Mouse (Mus musculus): ENCODE results near the gene Stx4a. TPM values are rescaled to one million over a fixed set of nuclear protein-coding genes. Genes with fewer than 3 reads are reported as not detected.

Gene Stx4a
- polyA plus RNA-seq, 1 experiment from 2014 or later: 21.7 TPM

DNA sequence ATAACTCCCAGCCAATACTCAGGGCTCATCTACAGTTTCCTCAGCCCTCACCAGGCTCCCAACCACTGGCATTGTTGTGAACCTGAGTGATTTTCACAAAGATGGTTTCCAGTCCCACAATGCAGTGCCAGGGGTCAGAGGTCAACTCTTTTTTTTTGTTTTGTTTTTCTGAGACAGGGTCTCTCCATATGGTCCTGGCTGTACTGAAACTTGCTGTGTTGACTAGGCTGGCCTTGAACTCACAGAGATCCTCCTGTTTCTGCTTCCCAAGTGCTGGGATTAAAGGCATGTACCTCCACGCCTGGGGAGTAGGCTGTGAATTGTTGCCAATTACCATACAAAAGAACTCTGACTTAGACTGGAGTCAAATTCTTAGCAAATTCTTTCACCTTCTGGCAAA, 14.2 kb upstream of the Stx4a start:
- no peak overlapping the region for H3K4me3 ChIP-seq (ENCODE audit: low read depth, low read length)
- DNase-seq (ENCODE audit: low spot score) (no peak), ATAC-seq (replicated peaks; ENCODE audit: low FRiP score, low TSS enrichment, low read depth) (no peak)
- H3K27ac ChIP-seq (ENCODE audit: low read depth): no peak overlapping the region
- H3K4me2 ChIP-seq (ENCODE audit: low read length): no peak overlapping the region
- WGBS: 93% methylated on average over 1 of the region's 1 CpGs
- H3K4me1 ChIP-seq (replicated peaks; ENCODE audit: control insufficient read depth, insufficient read depth, low read length): no peaks in the 10 kb centered on the region
- peaks cover 15% of the 10 kb centered on the region; the same call in 1 of the 2 replicates for H3K36me3 ChIP-seq (ENCODE audit: control insufficient read depth, insufficient read depth, low read length)
- H3K9ac ChIP-seq (ENCODE audit: low read length): no peak overlapping the region
- H3K9me3 ChIP-seq (ENCODE audit: control insufficient read depth, low read length): no peaks in the 10 kb centered on the region
- H3K27me3 ChIP-seq (replicated peaks; ENCODE audit: control insufficient read depth, insufficient read depth, low read length): no peaks in the 10 kb centered on the region

DNA sequence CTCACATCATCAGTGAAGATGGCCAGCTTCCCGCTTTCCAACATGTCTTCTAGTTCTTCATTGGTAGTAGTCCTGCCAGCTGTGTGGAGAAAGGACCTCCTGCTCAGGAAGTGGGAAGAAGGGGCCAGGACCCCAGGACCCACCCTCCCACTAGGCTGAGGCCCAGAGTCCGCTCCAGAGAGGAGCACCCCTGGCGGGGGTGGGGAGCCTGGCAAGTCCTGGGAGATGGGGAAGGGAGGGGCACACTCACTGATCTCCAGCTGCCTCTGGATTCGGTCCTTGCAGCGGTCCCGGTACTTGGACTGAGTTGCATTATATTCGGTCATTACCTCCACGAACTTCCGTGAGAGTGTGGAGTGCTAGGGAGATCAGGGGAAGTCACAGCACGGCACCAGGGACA, 13.4 kb upstream of the Stx4a start:
- Histone ChIP-seq H3K4me1 (replicated peaks; ENCODE audit: control insufficient read depth, insufficient read depth, low read length) (no peaks in the 10 kb centered on the region), H3K27ac (ENCODE audit: low read depth) (no peak overlapping the region), H3K27me3 (replicated peaks; ENCODE audit: control insufficient read depth, insufficient read depth, low read length) (no peaks in the 10 kb centered on the region), H3K36me3 (ENCODE audit: control insufficient read depth, insufficient read depth, low read length) (peaks cover 15% of the 10 kb centered on the region; the same call in 1 of the 2 replicates), H3K9me3 (ENCODE audit: control insufficient read depth, low read length) (no peaks in the 10 kb centered on the region), H3K9ac (ENCODE audit: low read length) (no peak overlapping the region), H3K4me2 (ENCODE audit: low read length) (no peak overlapping the region), H3K4me3 (ENCODE audit: low read depth, low read length) (no peak overlapping the region)
- no peak for DNase-seq (ENCODE audit: low spot score)
- whole genome bisulfite sequencing: 82% methylated on average over 10 of the region's 10 CpGs
- ATAC-seq (replicated peaks; ENCODE audit: low FRiP score, low TSS enrichment, low read depth): no peak

DNA sequence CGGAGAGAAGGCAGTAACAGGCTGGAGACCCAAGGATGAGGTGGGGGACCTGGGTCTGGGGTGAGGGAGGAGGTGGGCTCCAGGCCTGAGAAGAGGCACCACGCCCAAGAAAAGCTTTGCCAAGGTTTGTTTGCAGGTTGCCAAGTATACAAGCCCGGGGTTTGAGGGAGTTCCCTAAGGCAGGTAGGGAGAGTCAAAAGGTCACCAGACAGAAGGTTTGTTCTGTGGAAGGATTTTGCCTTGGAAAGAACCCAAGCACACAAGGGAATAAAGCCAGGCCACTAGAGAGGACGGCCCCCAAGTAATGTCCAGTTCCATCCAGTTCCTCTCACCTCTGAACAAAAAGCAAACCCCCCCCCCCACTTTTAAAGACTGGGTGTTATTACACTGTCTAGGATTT, 12.9 kb upstream of the Stx4a start:
- no peak for DNase-seq (ENCODE audit: low spot score)
- Histone ChIP-seq H3K27me3 (replicated peaks; ENCODE audit: control insufficient read depth, insufficient read depth, low read length) (no peaks in the 10 kb centered on the region), H3K4me1 (replicated peaks; ENCODE audit: control insufficient read depth, insufficient read depth, low read length) (no peaks in the 10 kb centered on the region), H3K36me3 (ENCODE audit: control insufficient read depth, insufficient read depth, low read length) (peaks cover 15% of the 10 kb centered on the region; the same call in 1 of the 2 replicates), H3K27ac (ENCODE audit: low read depth) (no peak overlapping the region), H3K4me3 (ENCODE audit: low read depth, low read length) (no peak overlapping the region), H3K9ac (ENCODE audit: low read length) (no peak overlapping the region), H3K9me3 (ENCODE audit: control insufficient read depth, low read length) (no peaks in the 10 kb centered on the region), H3K4me2 (ENCODE audit: low read length) (no peak overlapping the region)
- ATAC-seq (replicated peaks; ENCODE audit: low FRiP score, low TSS enrichment, low read depth): no peak
- WGBS: 76% methylated on average over 4 of the region's 4 CpGs

DNA sequence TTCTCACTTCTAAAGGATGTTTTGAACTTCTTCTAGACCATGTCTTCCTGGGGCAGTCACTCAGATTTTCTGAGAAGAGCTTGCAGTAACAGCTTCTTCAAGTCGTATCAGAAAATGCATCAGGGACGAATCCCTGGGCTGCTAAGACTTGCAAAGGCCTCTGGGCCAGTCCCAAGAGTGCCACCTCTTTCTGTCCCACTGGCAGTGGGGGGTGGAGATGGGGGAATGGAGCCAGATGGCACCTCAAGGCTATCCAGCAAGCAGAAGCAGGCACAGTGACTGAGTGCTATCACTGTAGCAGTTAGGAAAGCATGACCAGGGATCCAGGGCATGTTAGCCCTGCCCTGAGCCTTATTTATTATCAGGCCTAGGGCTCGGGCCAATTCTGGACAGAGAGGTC, 11.8 kb upstream of the Stx4a start:
- Histone ChIP-seq H3K27ac (ENCODE audit: low read depth) (no peak overlapping the region), H3K9me3 (ENCODE audit: control insufficient read depth, low read length) (no peaks in the 10 kb centered on the region), H3K27me3 (replicated peaks; ENCODE audit: control insufficient read depth, insufficient read depth, low read length) (no peaks in the 10 kb centered on the region), H3K4me1 (replicated peaks; ENCODE audit: control insufficient read depth, insufficient read depth, low read length) (no peaks in the 10 kb centered on the region), H3K36me3 (ENCODE audit: control insufficient read depth, insufficient read depth, low read length) (peaks cover 15% of the 10 kb centered on the region; the same call in 1 of the 2 replicates), H3K9ac (ENCODE audit: low read length) (no peak overlapping the region), H3K4me2 (ENCODE audit: low read length) (no peak overlapping the region), H3K4me3 (ENCODE audit: low read depth, low read length) (no peak overlapping the region)
- WGBS: 83% methylated on average over 3 of the region's 3 CpGs
- ATAC-seq (replicated peaks; ENCODE audit: low FRiP score, low TSS enrichment, low read depth) (no peak), DNase-seq (ENCODE audit: low spot score) (no peak)

DNA sequence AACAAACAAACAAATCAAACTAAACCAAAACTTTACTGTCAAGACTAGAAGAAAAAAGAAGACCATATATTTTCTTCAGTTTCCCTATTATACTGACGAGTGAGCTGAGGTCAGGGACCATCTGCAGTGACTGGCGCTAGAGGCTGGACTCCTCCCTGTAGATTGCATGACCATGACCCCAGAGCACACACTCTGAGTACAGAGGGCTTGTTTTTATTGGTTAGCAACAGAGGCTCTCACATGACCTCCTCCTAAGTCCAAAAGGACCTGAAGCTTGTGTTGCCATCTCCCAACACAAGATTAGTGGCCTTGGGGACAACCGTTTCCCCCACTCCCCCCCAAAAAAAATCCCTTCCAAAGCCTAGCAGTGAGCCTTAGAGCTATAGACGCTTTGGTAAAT, 10.3 kb upstream of the Stx4a start:
- Histone ChIP-seq H3K9me3 (ENCODE audit: control insufficient read depth, low read length) (no peaks in the 10 kb centered on the region), H3K4me3 (ENCODE audit: low read depth, low read length) (no peak overlapping the region), H3K4me1 (replicated peaks; ENCODE audit: control insufficient read depth, insufficient read depth, low read length) (no peaks in the 10 kb centered on the region), H3K9ac (ENCODE audit: low read length) (no peak overlapping the region), H3K36me3 (ENCODE audit: control insufficient read depth, insufficient read depth, low read length) (peaks cover 10% of the 10 kb centered on the region; the same call in 1 of the 2 replicates), H3K27ac (ENCODE audit: low read depth) (no peak overlapping the region), H3K27me3 (replicated peaks; ENCODE audit: control insufficient read depth, insufficient read depth, low read length) (no peaks in the 10 kb centered on the region), H3K4me2 (ENCODE audit: low read length) (no peak overlapping the region)
- DNase-seq (ENCODE audit: low spot score) (no peak), ATAC-seq (replicated peaks; ENCODE audit: low FRiP score, low TSS enrichment, low read depth) (no peak)
- 84% methylated on average over 4 of the region's 4 CpGs for WGBS

DNA sequence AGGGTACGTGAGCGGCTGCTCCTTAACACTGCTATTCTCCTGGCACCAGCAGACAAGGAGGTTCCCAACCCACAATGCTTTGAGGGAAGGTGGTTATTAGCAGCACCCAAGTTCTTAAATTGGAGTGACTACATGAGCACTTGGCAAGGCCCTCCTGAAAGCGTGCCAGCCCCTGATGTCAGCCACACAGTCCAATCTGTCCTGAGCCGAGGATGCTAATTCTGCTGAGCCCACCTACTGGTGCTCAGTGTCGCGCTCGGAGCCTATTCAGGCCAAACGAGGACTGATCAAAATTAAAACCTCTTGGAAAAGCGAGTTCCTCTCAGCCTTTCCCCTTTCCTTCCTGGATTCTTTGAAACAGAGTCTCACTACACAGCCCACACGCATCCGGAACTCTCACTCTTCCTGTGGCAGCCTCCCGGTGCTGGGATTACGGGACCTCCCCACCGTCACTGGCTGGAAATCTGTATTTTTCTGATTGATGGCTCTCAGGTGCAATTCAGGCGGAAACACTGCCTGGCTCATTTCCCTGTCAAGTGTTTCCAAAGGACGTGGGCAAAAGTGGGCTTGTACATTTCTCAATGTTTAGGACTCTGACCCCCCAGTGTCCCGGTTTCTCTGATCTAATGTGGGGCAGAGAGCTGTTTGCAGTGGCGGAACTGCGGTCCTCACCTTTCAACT, 9.7 kb upstream of the Stx4a start:
- Histone ChIP-seq H3K4me3 (ENCODE audit: low read depth, low read length) (no peak overlapping the region), H3K9me3 (ENCODE audit: control insufficient read depth, low read length) (no peaks in the 10 kb centered on the region), H3K36me3 (ENCODE audit: control insufficient read depth, insufficient read depth, low read length) (peaks cover 10% of the 10 kb centered on the region; the same call in 1 of the 2 replicates), H3K27ac (ENCODE audit: low read depth) (no peak overlapping the region), H3K27me3 (replicated peaks; ENCODE audit: control insufficient read depth, insufficient read depth, low read length) (no peaks in the 10 kb centered on the region), H3K9ac (ENCODE audit: low read length) (no peak overlapping the region), H3K4me2 (ENCODE audit: low read length) (no peak overlapping the region), H3K4me1 (replicated peaks; ENCODE audit: control insufficient read depth, insufficient read depth, low read length) (no peaks in the 10 kb centered on the region)
- ATAC-seq (replicated peaks; ENCODE audit: low FRiP score, low TSS enrichment, low read depth) (no peak), DNase-seq (ENCODE audit: low spot score) (no peak)
- 79% methylated on average over 19 of the region's 19 CpGs for WGBS

DNA sequence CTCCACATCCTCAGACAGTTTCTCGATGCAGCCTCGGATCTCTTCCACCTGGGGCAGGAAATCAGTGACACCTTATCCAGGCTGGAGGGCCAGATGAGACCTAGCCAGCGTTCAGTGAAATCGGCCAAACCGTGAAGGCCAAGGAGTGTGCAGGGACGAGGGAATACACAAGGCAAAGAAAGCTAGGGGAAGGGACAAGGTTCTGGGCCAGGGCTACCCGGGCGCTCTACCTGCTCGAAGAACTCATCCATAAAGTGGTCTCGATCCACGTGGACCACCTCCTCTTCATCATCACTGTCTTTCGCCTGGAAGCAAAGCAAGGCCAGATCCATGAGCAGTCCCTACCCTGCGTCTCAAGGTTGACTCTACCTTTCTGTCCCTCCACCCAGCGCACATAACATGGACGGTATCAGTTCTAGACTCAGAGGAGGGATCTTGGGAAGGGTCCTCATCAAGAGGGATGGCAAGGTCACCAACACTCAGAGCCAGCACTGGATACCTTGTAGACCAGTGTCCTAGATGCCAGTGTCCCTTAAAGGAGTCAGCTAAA, 8.9 kb upstream of the Stx4a start:
- Histone ChIP-seq H3K4me2 (ENCODE audit: low read length) (no peak overlapping the region), H3K27me3 (replicated peaks; ENCODE audit: control insufficient read depth, insufficient read depth, low read length) (no peaks in the 10 kb centered on the region), H3K9ac (ENCODE audit: low read length) (peak overlapping the region; percentile 8; the same call in 1 of the 2 replicates), H3K9me3 (ENCODE audit: control insufficient read depth, low read length) (no peaks in the 10 kb centered on the region), H3K4me1 (replicated peaks; ENCODE audit: control insufficient read depth, insufficient read depth, low read length) (no peaks in the 10 kb centered on the region), H3K36me3 (ENCODE audit: control insufficient read depth, insufficient read depth, low read length) (peaks cover 10% of the 10 kb centered on the region; the same call in 1 of the 2 replicates), H3K27ac (ENCODE audit: low read depth) (no peak overlapping the region), H3K4me3 (ENCODE audit: low read depth, low read length) (no peak overlapping the region)
- WGBS: 88% methylated on average over 15 of the region's 15 CpGs
- ATAC-seq (replicated peaks; ENCODE audit: low FRiP score, low TSS enrichment, low read depth): no peak
- no peak for DNase-seq (ENCODE audit: low spot score)

DNA sequence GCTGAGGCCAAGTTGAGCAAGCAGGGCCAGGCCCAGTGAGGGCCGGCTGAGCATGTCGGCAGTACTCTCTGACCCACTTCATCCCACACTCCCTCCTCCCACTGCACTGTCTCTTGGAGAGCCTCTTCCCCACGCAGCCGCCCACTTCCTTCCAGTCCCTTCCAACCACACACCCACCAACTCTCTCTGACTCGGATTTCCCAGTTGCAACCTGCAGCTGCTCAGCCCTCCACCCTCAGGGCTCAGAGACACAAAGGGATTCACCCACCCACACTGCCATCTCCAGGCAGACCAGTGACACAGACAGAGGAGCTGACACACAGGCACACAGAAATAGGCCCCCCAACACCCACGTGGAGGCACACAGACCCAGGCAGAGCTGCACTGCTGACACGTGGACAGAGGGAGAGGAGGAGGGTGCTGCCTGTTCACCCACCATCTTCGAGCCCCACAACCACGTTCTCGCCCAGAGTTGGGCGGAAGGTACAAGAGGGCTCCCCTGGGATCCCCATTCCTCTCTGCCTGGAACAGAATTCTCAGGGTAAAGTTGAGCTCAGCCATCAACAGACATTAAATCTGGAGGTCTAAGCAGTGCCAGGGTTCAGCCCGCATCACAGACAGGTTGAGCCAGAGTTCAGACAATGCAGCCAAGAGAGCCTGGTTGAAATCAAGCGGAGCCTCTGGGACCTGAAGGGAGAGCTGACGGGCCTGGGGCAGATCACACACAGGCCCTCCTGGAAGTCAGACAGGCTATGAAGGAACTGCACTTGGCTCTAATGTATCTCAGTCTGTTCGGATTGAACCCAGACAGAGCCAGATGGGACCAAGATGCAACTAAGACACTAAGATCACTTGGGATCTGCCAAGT, 7.9 kb upstream of the Stx4a start:
- Histone ChIP-seq H3K4me2 (ENCODE audit: low read length) (no peak overlapping the region), H3K4me1 (replicated peaks; ENCODE audit: control insufficient read depth, insufficient read depth, low read length) (peaks cover 6% of the 10 kb centered on the region; the same call in 1 of the 2 replicates), H3K9ac (ENCODE audit: low read length) (no peak overlapping the region), H3K36me3 (ENCODE audit: control insufficient read depth, insufficient read depth, low read length) (0 out of 2 replicates have a peak, but pooled peaks cover 5% of the 10 kb centered on the region), H3K4me3 (ENCODE audit: low read depth, low read length) (no peak overlapping the region), H3K9me3 (ENCODE audit: control insufficient read depth, low read length) (no peaks in the 10 kb centered on the region), H3K27ac (ENCODE audit: low read depth) (peak overlapping the region; percentile 59), H3K27me3 (replicated peaks; ENCODE audit: control insufficient read depth, insufficient read depth, low read length) (no peaks in the 10 kb centered on the region)
- DNase-seq (ENCODE audit: low spot score): no peak
- WGBS: 51% methylated on average over 15 of the region's 15 CpGs
- 0 out of 2 replicates have a peak, but pooled peaks have one; percentile 14 for ATAC-seq (replicated peaks; ENCODE audit: low FRiP score, low TSS enrichment, low read depth)
